ENCODE assay signal across 14 mouse cellular contexts in the genomic region with DNA sequence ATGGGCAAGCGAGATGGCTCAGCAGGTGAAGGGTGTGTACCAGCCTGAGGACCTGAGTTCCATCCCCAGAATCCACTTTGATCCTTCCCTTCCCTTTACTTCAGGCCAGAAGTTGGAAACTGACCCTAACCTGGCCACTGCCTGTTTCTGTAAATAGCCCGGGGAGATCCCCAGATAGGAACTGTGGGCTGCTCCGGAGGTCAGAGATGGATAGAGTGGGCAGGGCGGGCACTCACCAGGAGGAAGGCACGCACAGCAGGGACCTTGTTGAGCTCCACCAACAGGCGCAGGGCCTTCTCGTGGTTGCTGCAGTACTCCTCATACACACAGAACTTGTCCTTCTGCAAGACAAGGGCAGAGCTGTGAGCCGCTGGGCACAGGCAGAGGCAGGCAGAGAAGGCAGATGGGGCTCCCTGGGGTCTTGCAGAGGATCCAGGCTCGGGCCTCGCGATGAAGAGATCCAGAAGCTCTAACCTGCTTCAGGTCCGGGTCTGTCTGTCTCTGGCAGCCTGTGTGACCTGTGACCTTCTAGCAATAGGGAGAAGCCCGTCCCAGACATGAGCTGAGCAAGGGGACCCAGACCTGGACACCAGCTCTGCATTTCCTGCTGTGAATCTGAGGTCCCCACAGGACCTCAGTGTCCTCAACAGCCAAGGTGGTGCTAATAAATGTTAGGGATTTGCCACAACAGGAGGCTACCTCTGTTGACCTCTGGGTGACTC.
A peak's percentile ranks its signal among the peaks of the same experiment; 100 is the strongest.
DNase-seq lines count a peak whose midpoint lies in the region; ATAC-seq and TF ChIP-seq lines count a peak whose summit lies in the region.
"Had no signal": no experiment of that assay in that cellular context is flagged by ENCODE, and none has a peak within 500 bp of the region (broad histone marks: within the 10 kb centered on the region; RNA-seq: fewer than 3 reads in every experiment).

No protein-coding gene starts in this region.

- H3K27me3 ChIP-seq in intestine, embryonic 15.5 days (replicated peaks): no peaks in the 10 kb centered on the region
- H3K27me3 ChIP-seq in intestine, postnatal 0 days (replicated peaks; ENCODE audit: control insufficient read depth, insufficient read depth, low read length): no peaks in the 10 kb centered on the region
- H3K27me3 ChIP-seq in lung, embryonic 16.5 days (ENCODE audit: control insufficient read depth, insufficient read depth, low read depth, low read length): no peaks in the 10 kb centered on the region
- H3K27me3 ChIP-seq in limb, embryonic 12.5 days: no peaks in the 10 kb centered on the region
- H3K27me3 ChIP-seq: hindbrain, embryonic 12.5 days; liver, embryonic 15.5 days had no signal

- no peak overlapping the region for H3K9ac ChIP-seq in intestine, embryonic 15.5 days
- H3K9ac ChIP-seq in intestine, postnatal 0 days (ENCODE audit: low read depth, low read length): no peak overlapping the region
- no peak overlapping the region for H3K9ac ChIP-seq in lung, embryonic 16.5 days (ENCODE audit: low read length)
- no peak overlapping the region for H3K9ac ChIP-seq in limb, embryonic 12.5 days (replicated peaks)
- H3K9ac ChIP-seq: hindbrain, embryonic 12.5 days; liver, embryonic 15.5 days had no signal

- H3K36me3 ChIP-seq in intestine, embryonic 15.5 days: no peaks in the 10 kb centered on the region
- no peaks in the 10 kb centered on the region for H3K36me3 ChIP-seq in intestine, postnatal 0 days (ENCODE audit: control insufficient read depth, insufficient read depth)
- H3K36me3 ChIP-seq in lung, embryonic 16.5 days (ENCODE audit: control insufficient read depth, insufficient read depth, low read length): no peaks in the 10 kb centered on the region
- peaks cover 44% of the 10 kb centered on the region for H3K36me3 ChIP-seq in limb, embryonic 12.5 days

- H3K9me3 ChIP-seq in intestine, embryonic 15.5 days: no peaks in the 10 kb centered on the region
- no peaks in the 10 kb centered on the region for H3K9me3 ChIP-seq in intestine, postnatal 0 days (ENCODE audit: control insufficient read depth)
- H3K9me3 ChIP-seq in lung, embryonic 16.5 days (ENCODE audit: control insufficient read depth, low read length): no peaks in the 10 kb centered on the region
- 0 out of 2 replicates have a peak, but pooled peaks cover 9% of the 10 kb centered on the region for H3K9me3 ChIP-seq in limb, embryonic 12.5 days
- H3K9me3 ChIP-seq: hindbrain, embryonic 12.5 days; liver, embryonic 15.5 days had no signal

- H3K4me1 ChIP-seq in intestine, embryonic 15.5 days (replicated peaks): peaks cover 23% of the 10 kb centered on the region; the same call in 1 of the 2 replicates
- H3K4me1 ChIP-seq in intestine, postnatal 0 days (replicated peaks; ENCODE audit: control insufficient read depth, insufficient read depth, low read length): no peaks in the 10 kb centered on the region
- H3K4me1 ChIP-seq in lung, embryonic 16.5 days (replicated peaks; ENCODE audit: control insufficient read depth, insufficient read depth, low read length): no peaks in the 10 kb centered on the region; the same call in 1 of the 2 replicates
- H3K4me1 ChIP-seq in limb, embryonic 12.5 days (replicated peaks): no peaks in the 10 kb centered on the region

- H3K4me2 ChIP-seq in intestine, embryonic 15.5 days (replicated peaks): no peak overlapping the region
- H3K4me2 ChIP-seq in intestine, postnatal 0 days (replicated peaks; ENCODE audit: low read depth): no peak overlapping the region
- no peak overlapping the region for H3K4me2 ChIP-seq in lung, embryonic 16.5 days (ENCODE audit: low read depth, low read length)
- no peak overlapping the region for H3K4me2 ChIP-seq in limb, embryonic 12.5 days
- H3K4me2 ChIP-seq: hindbrain, embryonic 12.5 days; liver, embryonic 15.5 days had no signal

- no peak for TF ChIP-seq CTCF in intestine, postnatal 0 days (IDR thresholded peaks at IDR 0.05; ENCODE audit: low read depth)

- 0 out of 2 replicates have a peak overlapping the region, but pooled peaks have one; percentile 22 for H3K27ac ChIP-seq in intestine, embryonic 15.5 days
- no peak overlapping the region for H3K27ac ChIP-seq in intestine, postnatal 0 days (ENCODE audit: low read depth, low read length)
- peak overlapping the region; percentile 47 for H3K27ac ChIP-seq in lung, embryonic 16.5 days (ENCODE audit: low read length)
- 0 out of 2 replicates have a peak overlapping the region, but pooled peaks have one; percentile 45 for H3K27ac ChIP-seq in limb, embryonic 12.5 days
- H3K27ac ChIP-seq: hindbrain, embryonic 12.5 days; liver, embryonic 15.5 days had no signal

- no peak overlapping the region for H3K4me3 ChIP-seq in intestine, embryonic 15.5 days (replicated peaks)
- H3K4me3 ChIP-seq in intestine, postnatal 0 days (ENCODE audit: low read depth, low read length): no peak overlapping the region
- H3K4me3 ChIP-seq in lung, embryonic 16.5 days (ENCODE audit: low read length): no peak overlapping the region
- H3K4me3 ChIP-seq in limb, embryonic 12.5 days (replicated peaks): no peak overlapping the region
- H3K4me3 ChIP-seq: hindbrain, embryonic 12.5 days; liver, embryonic 15.5 days had no signal

- 60% methylated on average over 13 of the region's 13 CpGs for WGBS in intestine, embryonic 15.5 days
- 75% methylated on average over 13 of the region's 13 CpGs for WGBS in intestine, postnatal 0 days
- 65% methylated on average over 13 of the region's 13 CpGs for WGBS in lung, embryonic 16.5 days
- 75% methylated on average over 13 of the region's 13 CpGs for WGBS in limb, embryonic 12.5 days

- ATAC-seq in intestine, embryonic 15.5 days: no peak
- no peak for ATAC-seq in intestine, postnatal 0 days
- no peak for ATAC-seq in lung, embryonic 16.5 days (ENCODE audit: low read depth)
- no peak for ATAC-seq in limb, embryonic 12.5 days (ENCODE audit: insufficient number of reproducible peaks, insufficient read depth, low FRiP score, low TSS enrichment, low read depth)

- peak; percentile 41 for DNase-seq in gastrocnemius, postnatal 25 days
- no peak for DNase-seq in gastrocnemius, postnatal 4 days (ENCODE audit: low spot score in 2 of 2)
- no peak for DNase-seq in lung, adult 18-20 months
- no peak for DNase-seq in embryo, embryonic 9.5 days (ENCODE audit: extremely low spot score)
- DNase-seq: adrenal gland, postnatal 14 days; B cell, adult 2 months; right cerebral cortex, postnatal 25 days; thymus, postnatal 25 days had no signal
